Mouse (Mus musculus) stomach, embryonic 14.5 days (tissue): Measurements from ENCODE around the gene Dap3. TPM values are rescaled to one million over a fixed set of nuclear protein-coding genes. Genes with fewer than 3 reads are reported as not detected.
"Not testable (repeated sequence)": the region's sequence is repeated elsewhere in the genome, so short reads cannot be mapped to it uniquely, and the experiment has no call there.

Experiments used
- ATAC-seq: fragments of 200-750 bp; cut with Nextera tagmentation; 2 replicates; pipeline ENCODE4 v1.8.0; 2017; ENCODE audit warnings: low read depth, moderate TSS enrichment; ENCODE audit not compliant: insufficient number of reproducible peaks, insufficient read depth, low FRiP score
- H3K27ac ChIP-seq: fragments of 300-500 bp; sonication (generic); 2 replicates; pipeline ENCODE4 v1.5.1; 2014; ENCODE audit warnings: mild to moderate bottlenecking, low read length, moderate library complexity, mixed read lengths
- H3K27me3 ChIP-seq: fragments of 300-500 bp; sonication (generic); 2 replicates; pipeline ENCODE4 v1.6.1; 2014; ENCODE audit warnings: low read length, control low read depth, mixed read lengths; ENCODE audit not compliant: control insufficient read depth, insufficient read depth
- H3K36me3 ChIP-seq: fragments of 300-500 bp; sonication (generic); 2 replicates; pipeline ENCODE4 v1.6.1; 2014; ENCODE audit warnings: mild to moderate bottlenecking, control low read depth, low read length, moderate library complexity, mixed read lengths; ENCODE audit not compliant: control insufficient read depth, insufficient read depth
- H3K4me1 ChIP-seq: fragments of 300-500 bp; sonication (generic); 2 replicates; pipeline ENCODE4 v1.6.1; 2014; ENCODE audit warnings: low read length, control low read depth, mixed read lengths; ENCODE audit not compliant: control insufficient read depth, insufficient read depth
- H3K4me2 ChIP-seq: fragments of 300-500 bp; sonication (generic); replicated peaks from 2 replicates; pipeline ENCODE4 v1.6.1; 2014; ENCODE audit warnings: low read depth, low read length, control low read depth
- H3K4me3 ChIP-seq: fragments of 300-500 bp; sonication (generic); 2 replicates; pipeline ENCODE4 v1.5.1; 2014; ENCODE audit warnings: low read depth, low read length, control low read depth
- H3K9ac ChIP-seq: fragments of 300-500 bp; sonication (generic); replicated peaks from 2 replicates; pipeline ENCODE4 v1.6.1; 2014; ENCODE audit warnings: low read depth, mild to moderate bottlenecking, control low read depth, low read length, moderate library complexity, mixed read lengths
- H3K9me3 ChIP-seq: fragments of 300-500 bp; sonication (generic); 2 replicates; pipeline ENCODE4 v1.6.1; 2016; ENCODE audit warnings: low read depth, low read length, control low read depth; ENCODE audit not compliant: control insufficient read depth
- WGBS: fragments of 180-500 bp; shearing (Covaris S2); extraction: QIAGEN DNeasy Blood & Tissue Kit; methylation state at CpG from one replicate; pipeline ENCODE4 v1.1.7; 2014; 5-methylcytosine and 5-hydroxymethylcytosine counted together
- polyA plus RNA-seq: library from polyadenylated mRNA; unstranded; fragments of >200 nt; fragmentation: Nextera tagmentation; extraction: Ambion mirVana; gene quantifications from 2 replicates; pipeline ENCODE4 v1.2.1, GENCODE M21; 2014

Dap3 gene
- polyA plus RNA-seq, 1 experiment from 2014 or later = 137 TPM

DNA sequence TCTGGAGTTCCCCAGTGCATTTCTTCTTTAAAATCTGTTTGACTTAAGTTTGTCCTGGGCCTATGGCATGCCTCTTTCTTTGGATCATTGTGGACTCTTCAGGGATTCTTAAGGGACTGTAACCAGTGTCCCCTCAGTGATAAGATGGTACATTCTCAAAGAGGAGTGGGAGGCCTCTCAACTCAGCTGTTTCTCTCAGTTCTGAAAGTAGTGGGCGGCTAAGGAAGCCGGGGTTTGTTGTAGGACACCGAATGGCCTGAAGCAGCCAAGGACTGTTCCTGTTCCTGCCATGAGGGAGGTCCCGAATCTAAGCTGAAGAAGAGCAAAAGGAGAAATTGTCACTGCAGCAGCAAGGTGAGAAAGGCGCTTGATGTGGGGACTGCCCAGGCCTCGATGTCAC lies 45.8 kb downstream of the Dap3 start:
- Histone ChIP-seq H3K4me2 (no peak overlapping the region), H3K9ac (no peak overlapping the region), H3K27ac (no peak overlapping the region), H3K9me3 (no peaks in the 10 kb centered on the region), H3K4me1 (no peaks in the 10 kb centered on the region), H3K4me3 (no peak overlapping the region), H3K27me3 (no peaks in the 10 kb centered on the region), H3K36me3 (peaks cover 81% of the 10 kb centered on the region)
- WGBS = 87% methylated on average over 6 of the region's 6 CpGs
- no peak for ATAC-seq

- Histone ChIP-seq H3K9ac (no peak overlapping the region), H3K27ac (no peak overlapping the region), H3K27me3 (no peaks in the 10 kb centered on the region), H3K4me1 (no peaks in the 10 kb centered on the region), H3K4me3 (no peak overlapping the region), H3K9me3 (no peaks in the 10 kb centered on the region), H3K4me2 (no peak overlapping the region), H3K36me3 (peaks cover 77% of the 10 kb centered on the region)
- ATAC-seq = no peak
- 85% methylated on average over 3 of the region's 3 CpGs for WGBS
These were observed 46.2 kb downstream of the Dap3 start for GRCm38 (mm10) chr3:88904803-88905202.

GRCm38 (mm10) chr3:88893011-88893410 lies 58.0 kb downstream of the Dap3 start:
- not testable (repeated sequence) for H3K4me2 ChIP-seq, H3K9me3 ChIP-seq, H3K36me3 ChIP-seq, H3K4me3 ChIP-seq, H3K9ac ChIP-seq, H3K27ac ChIP-seq, H3K27me3 ChIP-seq, H3K4me1 ChIP-seq, ATAC-seq
- WGBS = 95% methylated on average over 7 of the region's 7 CpGs

GRCm38 (mm10) chr3:88882536-88882935 lies 68.4 kb downstream of the Dap3 start:
- ATAC-seq, H3K27ac ChIP-seq, H3K36me3 ChIP-seq, H3K27me3 ChIP-seq, H3K9ac ChIP-seq, H3K4me1 ChIP-seq, H3K4me3 ChIP-seq, H3K9me3 ChIP-seq, H3K4me2 ChIP-seq: not testable (repeated sequence)
- 95% methylated on average over 4 of the region's 4 CpGs for WGBS

Other genes starting within 250 kb of the Dap3 start
- gene Rit1, start 234.3 kb downstream of the Dap3 start, polyA plus RNA-seq = 63.4 and 73.9 TPM in 2 replicates
- 27.7 and 29.3 TPM in 2 replicates for gene Syt11, start 176.0 kb downstream of the Dap3 start, polyA plus RNA-seq
- 12.6 and 15.7 TPM in 2 replicates for gene Gon4l, start 116.0 kb downstream of the Dap3 start, polyA plus RNA-seq
- gene Msto1, start 37.2 kb downstream of the Dap3 start, polyA plus RNA-seq = 40.5 and 43.5 TPM in 2 replicates
- 30.8 and 31.4 TPM in 2 replicates for gene Ash1l, start 559 bp downstream of the Dap3 start, polyA plus RNA-seq
- 19.2 and 19.5 TPM in 2 replicates for gene Rusc1, start 142.1 kb upstream of the Dap3 start, polyA plus RNA-seq
- not detected in 2 replicates for gene Gm43738, start 149.9 kb upstream of the Dap3 start, polyA plus RNA-seq
- gene Fdps, start 150.8 kb upstream of the Dap3 start, polyA plus RNA-seq = 247 and 278 TPM in 2 replicates
- gene Pklr, start 185.0 kb upstream of the Dap3 start, polyA plus RNA-seq = 2.8 and 3.3 TPM in 2 replicates
- 1.4 and 1.9 TPM in 2 replicates for gene Hcn3, start 209.0 kb upstream of the Dap3 start, polyA plus RNA-seq
- gene Clk2, start 213.6 kb upstream of the Dap3 start, polyA plus RNA-seq = 32.7 and 35.1 TPM in 2 replicates
- 92.9 and 95.1 TPM in 2 replicates for gene Scamp3, start 226.3 kb upstream of the Dap3 start, polyA plus RNA-seq
- 28.3 and 28.7 TPM in 2 replicates for gene Fam189b, start 232.0 kb upstream of the Dap3 start, polyA plus RNA-seq